Mouse (Mus musculus) stomach, embryonic 16.5 days (tissue): ENCODE data around the gene 1700084M14Rik. TPM values are rescaled to one million over a fixed set of nuclear protein-coding genes. Genes with fewer than 3 reads are reported as not detected.
"Not testable (repeated sequence)": the region's sequence is repeated elsewhere in the genome, so short reads cannot be mapped to it uniquely, and the experiment has no call there.

Experiments used
- ATAC-seq: fragments of 200-750 bp; cut with Nextera tagmentation; 2 replicates; pipeline ENCODE4 v1.8.0; 2017; ENCODE audit warnings: moderate number of reproducible peaks, moderate TSS enrichment; ENCODE audit not compliant: insufficient read depth, low FRiP score
- H3K27ac ChIP-seq: fragments of 300-500 bp; sonication (generic); 2 replicates; pipeline ENCODE4 v1.5.1; 2014; ENCODE audit warnings: low read length
- H3K27me3 ChIP-seq: fragments of 300-500 bp; sonication (generic); 2 replicates; pipeline ENCODE4 v1.6.1; 2014; ENCODE audit warnings: low read length, control low read depth, mixed read lengths; ENCODE audit not compliant: control insufficient read depth, insufficient read depth
- H3K36me3 ChIP-seq: fragments of 300-500 bp; sonication (generic); 2 replicates; pipeline ENCODE4 v1.6.1; 2014; ENCODE audit warnings: low read length; ENCODE audit not compliant: control insufficient read depth, insufficient read depth
- H3K4me1 ChIP-seq: fragments of 300-500 bp; sonication (generic); 2 replicates; pipeline ENCODE4 v1.6.1; 2014; ENCODE audit warnings: low read length, control low read depth, mixed read lengths; ENCODE audit not compliant: control insufficient read depth, insufficient read depth
- H3K4me2 ChIP-seq: fragments of 300-500 bp; sonication (generic); 2 replicates; pipeline ENCODE4 v1.6.1; 2014; ENCODE audit warnings: low read depth, low read length, mixed read lengths
- H3K4me3 ChIP-seq: fragments of 300-500 bp; sonication (generic); replicated peaks from 2 replicates; pipeline ENCODE4 v1.5.1; 2014; ENCODE audit warnings: mild to moderate bottlenecking, low read length
- H3K9ac ChIP-seq: fragments of 300-500 bp; sonication (generic); 2 replicates; pipeline ENCODE4 v1.6.1; 2014; ENCODE audit warnings: low read length
- H3K9me3 ChIP-seq: fragments of 300-500 bp; sonication (generic); replicated peaks from 2 replicates; pipeline ENCODE4 v1.6.1; 2016; ENCODE audit warnings: low read length, control low read depth; ENCODE audit not compliant: control insufficient read depth
- WGBS: fragments of 180-500 bp; shearing (Covaris S2); extraction: QIAGEN DNeasy Blood & Tissue Kit; methylation state at CpG from one replicate; pipeline ENCODE4 v1.1.7; 2014; 5-methylcytosine and 5-hydroxymethylcytosine counted together
- polyA plus RNA-seq: library from polyadenylated mRNA; unstranded; fragments of >200 nt; fragmentation: Nextera tagmentation; extraction: Ambion mirVana; gene quantifications from 2 replicates; pipeline ENCODE4 v1.2.1, GENCODE M21; 2015

The 1700084M14Rik gene
- polyA plus RNA-seq, result not detected in 2 replicates

DNA sequence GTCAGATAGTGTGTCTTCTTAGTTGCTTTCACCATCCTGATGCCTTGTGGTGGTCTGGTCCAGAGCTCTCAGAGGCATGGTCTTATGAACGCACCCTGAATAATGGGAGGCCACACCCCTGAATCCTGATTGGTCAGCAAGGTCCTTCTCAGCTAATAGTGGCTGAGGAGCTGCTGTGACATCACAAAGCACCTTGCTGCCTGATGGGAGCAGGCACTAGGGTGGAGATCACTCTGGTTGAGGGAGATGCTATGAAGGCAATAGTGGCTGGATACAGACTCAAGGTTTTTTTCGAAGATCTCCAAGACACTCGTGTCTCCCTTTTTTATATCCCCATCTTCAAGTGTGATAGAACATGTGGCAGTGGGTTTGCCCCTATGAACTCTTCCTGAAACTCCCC is at the start of gene 1700084M14Rik:
Gene 1700084M14Rik (minus strand): TSS at position 101 of the 400 bp plus-strand sequence.
- not testable (repeated sequence) for H3K4me1 ChIP-seq, H3K4me3 ChIP-seq, H3K27ac ChIP-seq, H3K9me3 ChIP-seq, H3K27me3 ChIP-seq, H3K9ac ChIP-seq, H3K36me3 ChIP-seq, H3K4me2 ChIP-seq, ATAC-seq
- 81% methylated on average over 3 of the region's 3 CpGs for WGBS

Other genes with a start within 250 kb of the 1700084M14Rik start
- gene Mageb2, start 244.2 kb downstream of the 1700084M14Rik start, polyA plus RNA-seq, result not detected in 2 replicates
- gene Gm5072, start 183.4 kb downstream of the 1700084M14Rik start, polyA plus RNA-seq, result not detected in 2 replicates
- gene Gm8914, start 95.8 kb downstream of the 1700084M14Rik start, polyA plus RNA-seq, result not detected in 2 replicates
- not detected in 2 replicates for gene Gm14781, start 56.3 kb upstream of the 1700084M14Rik start, polyA plus RNA-seq
- gene Mageb5, start 207.1 kb upstream of the 1700084M14Rik start, polyA plus RNA-seq, result not detected in 2 replicates